ENCODE assay signal across 11 mouse cellular contexts in the genomic region with DNA sequence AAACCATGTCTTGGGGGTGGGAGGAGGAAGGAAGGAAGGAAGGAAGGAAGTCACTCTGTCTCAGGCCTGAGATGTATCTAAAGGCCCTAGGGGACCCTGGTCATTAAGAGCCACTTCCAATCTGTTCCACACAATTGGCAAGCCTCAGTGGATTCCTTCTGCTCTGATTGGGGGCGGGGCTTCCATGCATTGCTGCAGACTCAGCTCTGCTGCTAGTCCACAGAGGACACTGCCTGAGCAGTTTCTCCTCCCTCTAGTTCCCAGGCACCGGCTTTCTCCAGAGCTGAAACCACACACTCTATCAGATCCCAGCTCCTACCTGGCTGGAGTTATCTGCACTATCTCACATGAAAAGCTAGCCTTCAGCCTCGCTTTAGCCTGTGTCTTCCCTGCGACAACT. TPM values are rescaled to one million over a fixed set of nuclear protein-coding genes. Genes with fewer than 3 reads are reported as not detected.
DNase-seq lines count a peak whose midpoint lies in the region; ATAC-seq and TF ChIP-seq lines count a peak whose summit lies in the region.
"Had no signal": no experiment of that assay in that cellular context is flagged by ENCODE, and none has a peak within 500 bp of the region (broad histone marks: within the 10 kb centered on the region; RNA-seq: fewer than 3 reads in every experiment).

No protein-coding gene starts in this region.

- H3K9me3 ChIP-seq in liver, embryonic 12.5 days (replicated peaks): no peaks in the 10 kb centered on the region
- no peaks in the 10 kb centered on the region for H3K9me3 ChIP-seq in embryonic facial prominence, embryonic 12.5 days
- H3K9me3 ChIP-seq in hindbrain, embryonic 15.5 days: no peaks in the 10 kb centered on the region

- DNase-seq in liver: peak; percentile 17
- DNase-seq in kidney, postnatal 4 days: peak; percentile 74 to 82
- no peak for DNase-seq in layer of hippocampus, postnatal 25 days (ENCODE audit: extremely low spot score in 1 of 2, low spot score in 1 of 2)
- DNase-seq in gastrocnemius, adult 2 months: no peak
- no peak for DNase-seq in spleen, adult 18-20 months
- DNase-seq: adrenal gland, postnatal 36 days; gastrocnemius, postnatal 10 days had no signal

- WGBS in liver, embryonic 12.5 days (ENCODE audit: insufficient replicate concordance): 57% methylated on average over 4 of the region's 4 CpGs
- WGBS in embryonic facial prominence, embryonic 12.5 days: 53% methylated on average over 4 of the region's 4 CpGs
- WGBS in hindbrain, embryonic 15.5 days: 61% methylated on average over 4 of the region's 4 CpGs

- no peaks in the 10 kb centered on the region for H3K27me3 ChIP-seq in liver, embryonic 12.5 days (replicated peaks)
- no peaks in the 10 kb centered on the region for H3K27me3 ChIP-seq in embryonic facial prominence, embryonic 12.5 days
- H3K27me3 ChIP-seq in hindbrain, embryonic 15.5 days: no peaks in the 10 kb centered on the region

- intact Hi-C loops in gastrocnemius, adult 2 months (cut with DNase I): no loop called here

- no peak for ATAC-seq in liver, embryonic 12.5 days
- ATAC-seq in embryonic facial prominence, embryonic 12.5 days (ENCODE audit: insufficient number of reproducible peaks, insufficient read depth, low FRiP score, low TSS enrichment): peak; percentile 47; the same call in 1 of the 2 replicates
- ATAC-seq in hindbrain, embryonic 15.5 days (ENCODE audit: low FRiP score, low read depth): 0 out of 2 replicates have a peak, but pooled peaks have one; percentile 36

- no peak overlapping the region for H3K4me3 ChIP-seq in liver, embryonic 12.5 days
- no peak overlapping the region for H3K4me3 ChIP-seq in embryonic facial prominence, embryonic 12.5 days
- H3K4me3 ChIP-seq in hindbrain, embryonic 15.5 days: no peak overlapping the region
- no peak overlapping the region for H3K4me3 ChIP-seq in gastrocnemius, adult 2 months

- no peak overlapping the region for H3K27ac ChIP-seq in liver, embryonic 12.5 days
- H3K27ac ChIP-seq in embryonic facial prominence, embryonic 12.5 days: peak overlapping the region; percentile 41; the same call in 1 of the 2 replicates
- peak overlapping the region; percentile 4; the same call in 1 of the 2 replicates for H3K27ac ChIP-seq in hindbrain, embryonic 15.5 days (replicated peaks)
- no peak overlapping the region for H3K27ac ChIP-seq in gastrocnemius, adult 2 months
- H3K27ac ChIP-seq: liver, embryonic 14.5 days had no signal

- TF ChIP-seq CTCF in gastrocnemius, adult 2 months (IDR thresholded peaks at IDR 0.05): no peak

- no peak overlapping the region for H3K4me2 ChIP-seq in liver, embryonic 12.5 days
- H3K4me2 ChIP-seq in embryonic facial prominence, embryonic 12.5 days (replicated peaks): 0 out of 2 replicates have a peak overlapping the region, but pooled peaks have one; percentile 7
- no peak overlapping the region for H3K4me2 ChIP-seq in hindbrain, embryonic 15.5 days

- no peaks in the 10 kb centered on the region for H3K36me3 ChIP-seq in liver, embryonic 12.5 days
- no peaks in the 10 kb centered on the region for H3K36me3 ChIP-seq in embryonic facial prominence, embryonic 12.5 days
- H3K36me3 ChIP-seq in hindbrain, embryonic 15.5 days: no peaks in the 10 kb centered on the region

- no peaks in the 10 kb centered on the region for H3K4me1 ChIP-seq in liver, embryonic 12.5 days
- peaks cover 16% of the 10 kb centered on the region for H3K4me1 ChIP-seq in embryonic facial prominence, embryonic 12.5 days
- H3K4me1 ChIP-seq in hindbrain, embryonic 15.5 days (replicated peaks): peaks cover 16% of the 10 kb centered on the region

- H3K9ac ChIP-seq in liver, embryonic 12.5 days: no peak overlapping the region
- H3K9ac ChIP-seq in embryonic facial prominence, embryonic 12.5 days: no peak overlapping the region
- no peak overlapping the region for H3K9ac ChIP-seq in hindbrain, embryonic 15.5 days
- H3K9ac ChIP-seq: liver, embryonic 14.5 days had no signal

RNA-seq across cellular contexts. Expression of a gene that starts 21.8 kb away (rescaled TPM):
- polyA plus RNA-seq in liver, embryonic 12.5 days (2016; fragmentation: Nextera tagmentation; extraction: Ambion mirVana): 0.80 and 0.97 TPM in 2 replicates
- 8.7 and 9.7 TPM in 2 replicates for polyA plus RNA-seq in embryonic facial prominence, embryonic 12.5 days (2016; fragmentation: Nextera tagmentation; extraction: Ambion mirVana)
- polyA plus RNA-seq in hindbrain, embryonic 15.5 days (2015; fragmentation: Nextera tagmentation; extraction: Ambion mirVana): 15.2 and 16.9 TPM in 2 replicates
- 10 to 100 TPM; 33.2 to 43.0 TPM for total RNA-seq in layer of hippocampus, postnatal 25 days (2021)
- under 1 TPM; 0.26 to 0.47 TPM for total RNA-seq in gastrocnemius, adult 2 months (2021)

Comparison
In these comparisons a context has a peak if more than half of its experiments do, and no peak if none do; other contexts are left out.
1. DNase-seq: peak in liver (single experiment) and kidney, postnatal 4 days (2 of 2); none in layer of hippocampus, postnatal 25 days (0 of 2), gastrocnemius, adult 2 months (single experiment) and spleen, adult 18-20 months (0 of 2).
2. H3K27ac ChIP-seq: peak in embryonic facial prominence, embryonic 12.5 days (single experiment) and hindbrain, embryonic 15.5 days (single experiment); none in liver, embryonic 12.5 days (single experiment) and gastrocnemius, adult 2 months (single experiment).